Mouse (Mus musculus): Measurements from ENCODE around the gene Gdf1. TPM values are rescaled to one million over a fixed set of nuclear protein-coding genes. Genes with fewer than 3 reads are reported as not detected.

The Gdf1 gene
- polyA plus RNA-seq, 1 experiment from 2014 or later: 9.5 TPM

Other genes starting within 250 kb of the Gdf1 start
- gene Hapln4, start 246.4 kb upstream of the Gdf1 start, polyA plus RNA-seq (2015; fragmentation: Nextera tagmentation; extraction: Ambion mirVana): 1.2 and 1.3 TPM in 2 replicates
- 178 and 200 TPM in 2 replicates for gene Ncan, start 208.9 kb upstream of the Gdf1 start, polyA plus RNA-seq (2015; fragmentation: Nextera tagmentation; extraction: Ambion mirVana)
- 46.7 and 51.6 TPM in 2 replicates for gene Nr2c2ap, start 198.5 kb upstream of the Gdf1 start, polyA plus RNA-seq (2015; fragmentation: Nextera tagmentation; extraction: Ambion mirVana)
- gene Rfxank, start 190.7 kb upstream of the Gdf1 start, polyA plus RNA-seq (2015; fragmentation: Nextera tagmentation; extraction: Ambion mirVana): 12.3 and 12.5 TPM in 2 replicates
- gene Borcs8, start 190.3 kb upstream of the Gdf1 start, polyA plus RNA-seq (2015; fragmentation: Nextera tagmentation; extraction: Ambion mirVana): 56.4 and 57.1 TPM in 2 replicates
- 0.85 and 1.2 TPM in 2 replicates for gene Mef2b, start 190.1 kb upstream of the Gdf1 start, polyA plus RNA-seq (2015; fragmentation: Nextera tagmentation; extraction: Ambion mirVana)
- 54.2 and 57.4 TPM in 2 replicates for gene Tmem161a, start 157.5 kb upstream of the Gdf1 start, polyA plus RNA-seq (2015; fragmentation: Nextera tagmentation; extraction: Ambion mirVana)
- 9.5 and 10.1 TPM in 2 replicates for gene Slc25a42, start 117.5 kb upstream of the Gdf1 start, polyA plus RNA-seq (2015; fragmentation: Nextera tagmentation; extraction: Ambion mirVana)
- gene Sugp2, start 95.6 kb upstream of the Gdf1 start, polyA plus RNA-seq (2015; fragmentation: Nextera tagmentation; extraction: Ambion mirVana): 85.1 and 92.6 TPM in 2 replicates
- 132 and 134 TPM in 2 replicates for gene Armc6, start 95.4 kb upstream of the Gdf1 start, polyA plus RNA-seq (2015; fragmentation: Nextera tagmentation; extraction: Ambion mirVana)
- 24.4 and 24.7 TPM in 2 replicates for gene Homer3, start 47.0 kb upstream of the Gdf1 start, polyA plus RNA-seq (2015; fragmentation: Nextera tagmentation; extraction: Ambion mirVana)
- 42.0 and 42.8 TPM in 2 replicates for gene Ddx49, start 27.3 kb upstream of the Gdf1 start, polyA plus RNA-seq (2015; fragmentation: Nextera tagmentation; extraction: Ambion mirVana)
- gene Cope, start 27.3 kb upstream of the Gdf1 start, polyA plus RNA-seq (2015; fragmentation: Nextera tagmentation; extraction: Ambion mirVana): 284 and 297 TPM in 2 replicates
- gene Cers1, start 14.0 kb upstream of the Gdf1 start, polyA plus RNA-seq (2015; fragmentation: Nextera tagmentation; extraction: Ambion mirVana): 40.0 and 44.3 TPM in 2 replicates
- 7.4 and 10.1 TPM in 2 replicates for gene Upf1, start 23.5 kb downstream of the Gdf1 start, polyA plus RNA-seq (2015; fragmentation: Nextera tagmentation; extraction: Ambion mirVana)
- gene Comp, start 43.7 kb downstream of the Gdf1 start, polyA plus RNA-seq (2015; fragmentation: Nextera tagmentation; extraction: Ambion mirVana): 0.58 and 2.8 TPM in 2 replicates
- gene Crtc1, start 109.8 kb downstream of the Gdf1 start, polyA plus RNA-seq (2015; fragmentation: Nextera tagmentation; extraction: Ambion mirVana): 45.9 and 55.1 TPM in 2 replicates
- 36.1 and 37.5 TPM in 2 replicates for gene Klhl26, start 147.2 kb downstream of the Gdf1 start, polyA plus RNA-seq (2015; fragmentation: Nextera tagmentation; extraction: Ambion mirVana)
- 164 and 190 TPM in 2 replicates for gene Tmem59l, start 157.5 kb downstream of the Gdf1 start, polyA plus RNA-seq (2015; fragmentation: Nextera tagmentation; extraction: Ambion mirVana)
- 9.3 and 15.5 TPM in 2 replicates for gene Crlf1, start 163.3 kb downstream of the Gdf1 start, polyA plus RNA-seq (2015; fragmentation: Nextera tagmentation; extraction: Ambion mirVana)
- gene Rex1bd, start 176.9 kb downstream of the Gdf1 start, polyA plus RNA-seq (2015; fragmentation: Nextera tagmentation; extraction: Ambion mirVana): 173 and 192 TPM in 2 replicates
- gene Uba52, start 181.0 kb downstream of the Gdf1 start, polyA plus RNA-seq (2015; fragmentation: Nextera tagmentation; extraction: Ambion mirVana): 576 and 598 TPM in 2 replicates
- gene Fkbp8, start 197.9 kb downstream of the Gdf1 start, polyA plus RNA-seq (2015; fragmentation: Nextera tagmentation; extraction: Ambion mirVana): 429 and 441 TPM in 2 replicates
- 45.2 and 45.4 TPM in 2 replicates for gene Kxd1, start 198.1 kb downstream of the Gdf1 start, polyA plus RNA-seq (2015; fragmentation: Nextera tagmentation; extraction: Ambion mirVana)
- gene Ell, start 209.6 kb downstream of the Gdf1 start, polyA plus RNA-seq (2015; fragmentation: Nextera tagmentation; extraction: Ambion mirVana): 14.9 and 19.2 TPM in 2 replicates